Mouse (Mus musculus) kidney, postnatal 0 days (tissue): ENCODE data around the gene Ucp3. TPM values are rescaled to one million over a fixed set of nuclear protein-coding genes. Genes with fewer than 3 reads are reported as not detected.
"Not testable (repeated sequence)": the region's sequence is repeated elsewhere in the genome, so short reads cannot be mapped to it uniquely, and the experiment has no call there.

ENCODE experiments used
- ATAC-seq: fragments of 200-750 bp; cut with Nextera tagmentation; replicated peaks from 2 replicates; pipeline ENCODE4 v1.8.0; 2017; ENCODE audit warnings: low read depth, moderate number of reproducible peaks, moderate TSS enrichment, moderate library complexity; ENCODE audit not compliant: low FRiP score
- DNase-seq: peaks from one replicate; pipeline ENCODE4 v3.0.0-alpha.2; 2016; ENCODE audit warnings: low spot score
- H3K27ac ChIP-seq: fragments of 300-500 bp; sonication (generic); 2 replicates; pipeline ENCODE4 v1.5.1; 2014; ENCODE audit warnings: mild to moderate bottlenecking
- H3K27me3 ChIP-seq: fragments of 300-500 bp; sonication (generic); 2 replicates; pipeline ENCODE4 v1.6.1; 2014; ENCODE audit warnings: low read length, mixed read lengths; ENCODE audit not compliant: insufficient read depth
- H3K36me3 ChIP-seq: fragments of 300-500 bp; sonication (generic); 2 replicates; pipeline ENCODE4 v1.6.1; 2014; ENCODE audit warnings: low read length, mixed read lengths; ENCODE audit not compliant: insufficient read depth
- H3K4me1 ChIP-seq: fragments of 300-500 bp; sonication (generic); replicated peaks from 2 replicates; pipeline ENCODE4 v1.6.1; 2014; ENCODE audit warnings: antibody characterized with exemption, low read length, mixed read lengths; ENCODE audit not compliant: insufficient read depth
- H3K4me2 ChIP-seq: fragments of 300-500 bp; sonication (generic); 2 replicates; pipeline ENCODE4 v1.6.1; 2014; ENCODE audit warnings: mild to moderate bottlenecking, low read length, moderate library complexity, mixed read lengths
- H3K4me3 ChIP-seq: fragments of 300-500 bp; sonication (generic); replicated peaks from 2 replicates; pipeline ENCODE4 v1.5.1; 2014; ENCODE audit warnings: low read depth, low read length
- H3K9ac ChIP-seq: fragments of 300-500 bp; sonication (generic); 2 replicates; pipeline ENCODE4 v1.6.1; 2014; ENCODE audit warnings: low read depth, low read length
- H3K9me3 ChIP-seq: fragments of 300-500 bp; sonication (generic); replicated peaks from 2 replicates; pipeline ENCODE4 v1.6.1; 2016; ENCODE audit warnings: low read length, inconsistent platforms, mixed read lengths
- CTCF ChIP-seq: IDR thresholded peaks from 2 replicates; pipeline ENCODE4 v1.5.1; 2016; ENCODE audit warnings: antibody characterized with exemption, low read depth, mild to moderate bottlenecking, moderate library complexity
- WGBS: fragments of 180-500 bp; shearing (Covaris S2); extraction: QIAGEN DNeasy Blood & Tissue Kit; methylation state at CpG from one replicate; pipeline ENCODE4 v1.1.7; 2014; 5-methylcytosine and 5-hydroxymethylcytosine counted together
- polyA plus RNA-seq: library from polyadenylated mRNA; unstranded; fragments of >200 nt; fragmentation: Nextera tagmentation; extraction: Ambion mirVana; gene quantifications from 2 replicates; pipeline ENCODE4 v1.2.1, GENCODE M21; 2015

The Ucp3 gene
- polyA plus RNA-seq, 1 experiment from 2014 or later: 0.05 TPM

- no peak for TF ChIP-seq CTCF
- peak; percentile 31 for DNase-seq
- no peaks in the 10 kb centered on the region for H3K27me3 ChIP-seq
- no peaks in the 10 kb centered on the region for H3K4me1 ChIP-seq
- 51% methylated on average over 15 of the region's 15 CpGs for WGBS
- H3K9me3 ChIP-seq: no peaks in the 10 kb centered on the region
- no peak overlapping the region; the same call in 1 of the 2 replicates for H3K4me2 ChIP-seq
- no peak overlapping the region for H3K27ac ChIP-seq
- no peaks in the 10 kb centered on the region for H3K36me3 ChIP-seq
- ATAC-seq: peak; percentile 79
- H3K4me3 ChIP-seq: no peak overlapping the region
- H3K9ac ChIP-seq: 0 out of 2 replicates have a peak overlapping the region, but pooled peaks have one; percentile 13
These were observed 7.0 kb downstream of the Ucp3 start for GRCm38 (mm10) chr7:100479823-100480164.

- no peaks in the 10 kb centered on the region for H3K9me3 ChIP-seq
- no peak for TF ChIP-seq CTCF
- no peak overlapping the region for H3K4me2 ChIP-seq
- peak; percentile 51 for ATAC-seq
- WGBS: 66% methylated on average over 17 of the region's 17 CpGs
- no peak overlapping the region for H3K9ac ChIP-seq
- H3K36me3 ChIP-seq: no peaks in the 10 kb centered on the region
- H3K27me3 ChIP-seq: no peaks in the 10 kb centered on the region
- H3K4me1 ChIP-seq: no peaks in the 10 kb centered on the region
- no peak overlapping the region for H3K27ac ChIP-seq
- DNase-seq: no peak
- H3K4me3 ChIP-seq: no peak overlapping the region
These were observed 7.4 kb downstream of the Ucp3 start for GRCm38 (mm10) chr7:100480175-100480574.

- not testable (repeated sequence) for H3K9me3 ChIP-seq, H3K4me3 ChIP-seq, H3K4me2 ChIP-seq, ATAC-seq, H3K36me3 ChIP-seq, H3K9ac ChIP-seq, H3K4me1 ChIP-seq, DNase-seq, H3K27me3 ChIP-seq, H3K27ac ChIP-seq
- 80% methylated on average over 2 of the region's 2 CpGs for WGBS
These were observed 9.3 kb downstream of the Ucp3 start for GRCm38 (mm10) chr7:100482046-100482445.

GRCm38 (mm10) chr7:100484493-100484892 lies 11.7 kb downstream of the Ucp3 start:
- Histone ChIP-seq H3K9me3 (no peaks in the 10 kb centered on the region), H3K9ac (no peak overlapping the region), H3K4me3 (no peak overlapping the region), H3K4me2 (no peak overlapping the region), H3K36me3 (no peaks in the 10 kb centered on the region), H3K4me1 (no peaks in the 10 kb centered on the region), H3K27ac (no peak overlapping the region), H3K27me3 (no peaks in the 10 kb centered on the region)
- DNase-seq (no peak), ATAC-seq (no peak)
- TF ChIP-seq CTCF: no peak
- 85% methylated on average over 5 of the region's 5 CpGs for WGBS

- H3K9me3 ChIP-seq: no peaks in the 10 kb centered on the region
- WGBS: 48% methylated on average over 2 of the region's 2 CpGs
- no peaks in the 10 kb centered on the region for H3K27me3 ChIP-seq
- no peak for DNase-seq
- no peak for TF ChIP-seq CTCF
- H3K4me2 ChIP-seq: no peak overlapping the region
- H3K36me3 ChIP-seq: no peaks in the 10 kb centered on the region
- no peak overlapping the region for H3K27ac ChIP-seq
- ATAC-seq: no peak
- no peak overlapping the region for H3K4me3 ChIP-seq
- H3K9ac ChIP-seq: no peak overlapping the region
- H3K4me1 ChIP-seq: no peaks in the 10 kb centered on the region; the same call in 1 of the 2 replicates
These were observed 14.5 kb downstream of the Ucp3 start for GRCm38 (mm10) chr7:100487301-100487700.

- DNase-seq (peak; percentile 40), ATAC-seq (no peak)
- no peak overlapping the region for H3K9ac ChIP-seq
- no peak overlapping the region for H3K4me2 ChIP-seq
- no peaks in the 10 kb centered on the region for H3K27me3 ChIP-seq
- 0 out of 2 replicates have a peak overlapping the region, but pooled peaks have one; percentile 25 for H3K27ac ChIP-seq
- H3K4me3 ChIP-seq: no peak overlapping the region
- WGBS: 29% methylated on average over 10 of the region's 10 CpGs
- no peaks in the 10 kb centered on the region; the same call in 1 of the 2 replicates for H3K4me1 ChIP-seq
- H3K36me3 ChIP-seq: no peaks in the 10 kb centered on the region
- no peaks in the 10 kb centered on the region for H3K9me3 ChIP-seq
- TF ChIP-seq CTCF: no peak
These were observed 15.8 kb downstream of the Ucp3 start for GRCm38 (mm10) chr7:100488474-100489048.
